Mouse (Mus musculus) heart, embryonic 10.5 days (tissue): ENCODE measurements around the gene Mt1. TPM values are rescaled to one million over a fixed set of nuclear protein-coding genes. Genes with fewer than 3 reads are reported as not detected.
"Not testable (repeated sequence)": the region's sequence is repeated elsewhere in the genome, so short reads cannot be mapped to it uniquely, and the experiment has no call there.

Source experiments
- DNase-seq: peaks from one replicate; pipeline ENCODE4 v3.0.0-alpha.2; 2017; ENCODE audit warnings: low spot score
- H3K27ac ChIP-seq: fragments of 300-500 bp; sonication (generic); 2 replicates; pipeline ENCODE4 v1.5.1; 2016; ENCODE audit warnings: mild to moderate bottlenecking
- H3K27me3 ChIP-seq: fragments of 300-500 bp; sonication (generic); 2 replicates; pipeline ENCODE4 v1.6.1; 2016; ENCODE audit warnings: mild to moderate bottlenecking; ENCODE audit not compliant: poor library complexity, insufficient read depth, severe bottlenecking
- H3K36me3 ChIP-seq: fragments of 300-500 bp; sonication (generic); 2 replicates; pipeline ENCODE4 v1.6.1; 2016; ENCODE audit warnings: mild to moderate bottlenecking, moderate library complexity
- H3K4me1 ChIP-seq: fragments of 300-500 bp; sonication (generic); 2 replicates; pipeline ENCODE4 v1.6.1; 2016; ENCODE audit warnings: mild to moderate bottlenecking
- H3K4me3 ChIP-seq: fragments of 300-500 bp; sonication (generic); 2 replicates; pipeline ENCODE4 v1.5.1; 2016; ENCODE audit warnings: mild to moderate bottlenecking, moderate library complexity
- H3K9me3 ChIP-seq: fragments of 300-500 bp; sonication (generic); 2 replicates; pipeline ENCODE4 v1.6.1; 2016; ENCODE audit warnings: mild to moderate bottlenecking, moderate library complexity
- WGBS: fragments of 180-500 bp; shearing (Covaris S2); methylation state at CpG from one replicate; pipeline ENCODE4 v1.1.7; 2016; 5-methylcytosine and 5-hydroxymethylcytosine counted together
- polyA plus RNA-seq: library from polyadenylated mRNA; unstranded; fragments of >200 nt; fragmentation: Nextera tagmentation; extraction: Ambion mirVana; gene quantifications from 2 replicates; pipeline ENCODE4 v1.2.1, GENCODE M21; 2016

The Mt1 gene
- polyA plus RNA-seq, 1 experiment from 2014 or later = 393 TPM

DNA sequence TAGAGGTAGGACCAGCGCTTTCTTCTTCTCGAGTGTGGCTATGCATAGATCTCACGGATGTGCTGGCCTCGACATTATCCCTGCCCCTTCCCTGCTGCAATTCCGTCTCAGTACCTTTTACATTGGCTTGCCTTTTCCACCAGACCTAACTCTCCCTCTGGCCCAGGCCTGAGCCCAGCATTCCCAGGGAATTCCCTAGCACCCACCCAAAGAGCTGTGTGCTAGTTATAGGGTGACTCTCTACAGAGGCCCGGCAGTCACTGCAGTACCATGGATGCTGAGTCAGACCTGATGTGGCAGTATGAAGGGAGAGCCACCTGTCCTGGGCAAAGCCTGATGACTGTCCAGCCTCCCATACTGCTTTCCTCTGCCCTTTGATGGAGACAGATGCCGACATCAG is 25.4 kb upstream of the Mt1 start:
- WGBS = 25% methylated on average over 7 of the region's 7 CpGs
- Histone ChIP-seq H3K36me3 (no peaks in the 10 kb centered on the region), H3K27ac (no peak overlapping the region), H3K9me3 (no peaks in the 10 kb centered on the region), H3K27me3 (peaks cover 35% of the 10 kb centered on the region), H3K4me1 (peaks cover 35% of the 10 kb centered on the region), H3K4me3 (peak overlapping the region; percentile 49)
- no peak for DNase-seq

GRCm38 (mm10) chr8:94154537-94154936 is 24.3 kb upstream of the Mt1 start:
- H3K27ac ChIP-seq = peak overlapping the region; percentile 47; the same call in 1 of the 2 replicates
- H3K36me3 ChIP-seq = no peaks in the 10 kb centered on the region
- H3K27me3 ChIP-seq = peaks cover 28% of the 10 kb centered on the region
- WGBS = 45% methylated on average over 6 of the region's 6 CpGs
- no peaks in the 10 kb centered on the region for H3K9me3 ChIP-seq
- H3K4me3 ChIP-seq = no peak overlapping the region
- no peak for DNase-seq
- peaks cover 35% of the 10 kb centered on the region for H3K4me1 ChIP-seq

GRCm38 (mm10) chr8:94156092-94156491 is 22.8 kb upstream of the Mt1 start:
- Histone ChIP-seq H3K27me3 (peaks cover 25% of the 10 kb centered on the region), H3K27ac (no peak overlapping the region), H3K4me1 (peaks cover 35% of the 10 kb centered on the region), H3K36me3 (no peaks in the 10 kb centered on the region), H3K9me3 (no peaks in the 10 kb centered on the region), H3K4me3 (no peak overlapping the region)
- DNase-seq = no peak
- 72% methylated on average over 4 of the region's 4 CpGs for WGBS

GRCm38 (mm10) chr8:94165772-94166171 is 13.1 kb upstream of the Mt1 start:
- 64% methylated on average over 8 of the region's 8 CpGs for WGBS
- H3K4me1 ChIP-seq, H3K36me3 ChIP-seq, H3K27ac ChIP-seq, H3K9me3 ChIP-seq, DNase-seq, H3K4me3 ChIP-seq: not testable (repeated sequence)
- peaks cover 28% of the 10 kb centered on the region for H3K27me3 ChIP-seq

GRCm38 (mm10) chr8:94167244-94167643 is 11.6 kb upstream of the Mt1 start:
- Histone ChIP-seq H3K36me3 (no peaks in the 10 kb centered on the region), H3K4me3 (0 out of 2 replicates have a peak overlapping the region, but pooled peaks have one; percentile 24), H3K4me1 (peaks cover 11% of the 10 kb centered on the region), H3K9me3 (no peaks in the 10 kb centered on the region), H3K27me3 (peaks cover 43% of the 10 kb centered on the region), H3K27ac (no peak overlapping the region)
- 5% methylated on average over 6 of the region's 6 CpGs for WGBS
- peak; percentile 92 for DNase-seq

GRCm38 (mm10) chr8:94169547-94169946 is 9.3 kb upstream of the Mt1 start:
- Histone ChIP-seq H3K27me3 (peaks cover 66% of the 10 kb centered on the region), H3K4me1 (peaks cover 22% of the 10 kb centered on the region)

DNA sequence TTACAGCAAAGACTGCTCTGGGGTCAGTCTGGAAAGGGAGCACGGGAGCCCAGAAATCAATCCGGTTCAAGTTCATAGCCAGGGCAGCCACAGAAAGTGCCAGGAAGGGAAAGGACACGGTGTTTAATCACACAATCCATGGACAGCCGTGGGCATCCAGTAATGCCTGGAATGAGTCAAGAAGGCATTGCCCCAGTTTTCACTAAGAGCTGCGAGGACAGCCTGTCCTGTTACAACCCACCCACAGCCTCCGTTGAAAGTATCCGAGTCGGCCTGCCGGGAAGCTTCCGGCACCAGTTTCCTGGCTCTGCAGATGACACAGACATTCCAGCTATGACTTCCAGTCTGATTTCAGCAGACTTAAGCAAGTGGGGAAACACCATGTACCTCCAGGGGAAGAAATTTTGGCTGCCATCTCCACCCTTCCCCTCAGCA is 7.5 kb upstream of the Mt1 start:
- H3K9me3 ChIP-seq = no peaks in the 10 kb centered on the region
- H3K36me3 ChIP-seq = no peaks in the 10 kb centered on the region
- peaks cover 84% of the 10 kb centered on the region for H3K27me3 ChIP-seq
- DNase-seq = no peak
- WGBS = 39% methylated on average over 10 of the region's 10 CpGs
- peak overlapping the region; percentile 61 for H3K4me3 ChIP-seq
- H3K4me1 ChIP-seq = peaks cover 22% of the 10 kb centered on the region
- H3K27ac ChIP-seq = peak overlapping the region; percentile 73; the same call in 1 of the 2 replicates

More at GRCm38 (mm10) chr8:94169547-94169946, 9.3 kb upstream of the Mt1 start:
- Histone ChIP-seq H3K27ac (no peak overlapping the region), H3K4me3 (no peak overlapping the region), H3K9me3 (no peaks in the 10 kb centered on the region), H3K36me3 (no peaks in the 10 kb centered on the region)
- DNase-seq = no peak
- 76% methylated on average over 5 of the region's 5 CpGs for WGBS

DNA sequence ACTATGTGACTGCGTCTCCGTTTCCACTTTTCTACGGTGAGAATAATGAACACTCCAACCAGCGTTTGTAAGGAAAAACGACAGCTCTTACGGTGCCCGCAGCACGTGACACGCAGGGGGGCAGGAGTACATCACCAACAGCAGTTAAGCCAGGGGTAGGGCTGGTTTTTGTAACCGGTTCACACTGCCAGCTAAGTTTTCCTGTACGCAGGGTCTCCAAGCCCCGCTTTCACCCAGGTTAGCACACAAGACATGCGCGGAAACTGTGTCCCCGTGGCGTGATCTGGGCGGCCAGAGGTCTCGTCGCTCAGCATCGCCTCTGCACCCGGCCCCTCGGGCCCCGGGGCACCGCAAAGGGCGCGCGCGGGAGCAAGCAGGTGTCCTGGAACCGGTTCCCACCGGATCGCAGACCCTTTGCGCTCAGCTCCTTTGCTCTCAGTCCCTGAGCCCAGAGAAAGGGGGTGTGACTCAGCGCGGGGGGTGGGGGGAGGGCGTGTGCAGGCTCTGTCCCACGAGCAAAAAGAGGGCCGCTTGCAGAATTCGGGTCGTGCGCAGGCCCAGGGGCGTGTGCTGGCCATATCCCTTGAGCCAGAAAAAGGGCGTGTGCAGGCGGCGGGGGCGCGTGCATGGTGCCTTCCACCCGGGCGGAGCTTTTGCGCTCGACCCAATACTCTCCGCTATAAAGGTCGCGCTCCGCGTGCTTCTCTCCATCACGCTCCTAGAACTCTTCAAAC is 6.6 kb upstream of the Mt1 start, which contains the start of gene Mt2:
Gene Mt2 (plus strand): TSS at position 590 of the 734 bp plus-strand sequence.
- DNase-seq = peak; percentile 95
- Histone ChIP-seq H3K4me1 (peaks cover 22% of the 10 kb centered on the region), H3K27me3 (peaks cover 93% of the 10 kb centered on the region), H3K36me3 (no peaks in the 10 kb centered on the region), H3K9me3 (no peaks in the 10 kb centered on the region), H3K27ac (peak within 1 kb of the TSS; percentile 73), H3K4me3 (peak within 1 kb of the TSS; percentile 61)
- WGBS = under 1% methylated on average over 56 of the region's 56 CpGs

DNA sequence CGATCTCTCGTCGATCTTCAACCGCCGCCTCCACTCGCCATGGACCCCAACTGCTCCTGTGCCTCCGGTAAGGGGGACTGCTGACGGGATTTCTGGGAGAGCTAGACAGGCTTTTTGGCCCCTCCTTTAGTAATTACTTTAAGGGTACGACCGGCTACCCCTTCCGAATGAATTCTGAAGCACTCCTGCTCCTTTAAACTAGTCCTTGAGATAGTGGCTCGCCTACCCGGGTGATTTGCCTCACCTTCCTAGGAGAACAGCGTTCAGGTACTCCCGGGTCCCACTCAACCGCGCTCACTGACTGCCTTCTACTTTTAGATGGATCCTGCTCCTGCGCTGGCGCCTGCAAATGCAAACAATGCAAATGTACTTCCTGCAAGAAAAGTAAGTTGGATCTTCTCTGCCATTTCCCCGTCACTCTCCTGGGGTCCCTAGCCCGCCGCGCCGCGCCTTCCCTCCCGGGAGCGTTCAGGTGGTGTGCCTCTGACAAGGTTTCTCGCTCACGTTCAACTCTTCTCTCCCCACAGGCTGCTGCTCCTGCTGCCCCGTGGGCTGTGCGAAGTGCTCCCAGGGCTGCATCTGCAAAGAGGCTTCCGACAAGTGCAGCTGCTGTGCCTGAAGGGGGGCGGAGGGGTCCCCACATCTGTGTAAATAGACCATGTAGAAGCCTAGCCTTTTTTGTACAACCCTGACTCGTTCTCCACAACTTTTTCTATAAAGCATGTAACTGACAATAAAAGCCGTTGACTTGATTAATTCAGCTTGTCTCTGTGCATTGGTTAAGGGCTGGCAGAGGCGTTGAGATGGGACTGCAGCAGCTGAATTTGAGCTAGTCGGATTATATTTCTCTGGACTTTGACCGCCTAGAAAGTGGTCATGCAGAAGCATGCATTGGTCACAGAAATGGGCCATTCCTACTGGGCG is 5.8 kb upstream of the Mt1 start:
- no peaks in the 10 kb centered on the region for H3K9me3 ChIP-seq
- DNase-seq = peak; percentile 79
- whole genome bisulfite sequencing = 2% methylated on average over 39 of the region's 39 CpGs
- H3K36me3 ChIP-seq = no peaks in the 10 kb centered on the region
- peaks cover 96% of the 10 kb centered on the region for H3K27me3 ChIP-seq
- peaks cover 22% of the 10 kb centered on the region for H3K4me1 ChIP-seq
- peak overlapping the region; percentile 61 for H3K4me3 ChIP-seq
- H3K27ac ChIP-seq = peak overlapping the region; percentile 73

DNA sequence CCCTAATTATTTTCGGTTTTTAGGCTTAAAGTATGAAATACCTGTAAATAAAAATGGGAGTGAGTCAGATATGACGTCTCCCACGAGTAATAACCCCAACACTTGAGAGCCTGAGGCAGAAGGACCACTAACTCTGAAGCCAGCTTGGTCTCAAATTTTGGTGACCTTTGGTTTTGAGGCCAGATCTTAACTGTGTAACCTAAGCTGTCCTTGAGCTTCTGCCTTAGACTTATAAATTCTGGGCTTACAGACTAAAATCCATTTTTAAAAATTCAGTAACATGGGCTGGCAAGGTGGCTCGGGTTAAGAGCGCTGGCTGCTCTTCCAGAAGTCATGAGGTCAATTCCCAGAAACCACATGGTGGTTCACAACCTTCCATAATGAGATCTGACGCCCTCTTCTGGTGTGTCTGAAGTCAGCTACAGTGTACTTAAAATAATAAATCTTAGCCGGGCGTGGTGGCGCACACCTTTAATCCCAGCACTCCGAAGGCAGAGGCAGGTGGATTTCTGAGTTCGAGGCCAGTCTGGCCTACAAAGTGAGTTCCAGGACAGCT is 5.0 kb upstream of the Mt1 start:
- Histone ChIP-seq H3K9me3 (no peaks in the 10 kb centered on the region), H3K27ac (0 out of 2 replicates have a peak overlapping the region, but pooled peaks have one; percentile 73), H3K27me3 (peaks cover 100% of the 10 kb centered on the region), H3K4me1 (peaks cover 27% of the 10 kb centered on the region), H3K4me3 (peak overlapping the region; percentile 61), H3K36me3 (no peaks in the 10 kb centered on the region)
- no peak for DNase-seq
- 48% methylated on average over 11 of the region's 11 CpGs for WGBS

GRCm38 (mm10) chr8:94174619-94175213 is 4.2 kb upstream of the Mt1 start:
- peaks cover 99% of the 10 kb centered on the region for H3K27me3 ChIP-seq
- no peak for DNase-seq
- WGBS = 37% methylated on average over 7 of the region's 7 CpGs

GRCm38 (mm10) chr8:94177716-94178390 is 1.0 kb upstream of the Mt1 start:
- H3K36me3 ChIP-seq = no peaks in the 10 kb centered on the region
- H3K9me3 ChIP-seq = no peaks in the 10 kb centered on the region
- 64% methylated on average over 7 of the region's 7 CpGs for WGBS
- DNase-seq = no peak
- H3K4me3 ChIP-seq = no peak overlapping the region
- H3K27ac ChIP-seq = no peak overlapping the region
- peaks cover 24% of the 10 kb centered on the region for H3K4me1 ChIP-seq
- peaks cover 99% of the 10 kb centered on the region for H3K27me3 ChIP-seq

More at GRCm38 (mm10) chr8:94174619-94175213, 4.2 kb upstream of the Mt1 start:
- Histone ChIP-seq H3K27ac (no peak overlapping the region), H3K9me3 (no peaks in the 10 kb centered on the region), H3K4me3 (no peak overlapping the region), H3K4me1 (peaks cover 33% of the 10 kb centered on the region), H3K36me3 (no peaks in the 10 kb centered on the region)
